Mouse (Mus musculus) olfactory bulb, adult 2 months (tissue): ENCODE data around the gene Stard3. TPM values are rescaled to one million over a fixed set of nuclear protein-coding genes. Genes with fewer than 3 reads are reported as not detected.

ENCODE experiments used
- H3K27ac ChIP-seq: fragments of 200-500 bp; 2 replicates; pipeline ENCODE4 v1.5.1; 2012; ENCODE audit warnings: low read depth, low read length; ENCODE audit not compliant: insufficient read depth
- H3K4me1 ChIP-seq: fragments of 200-500 bp; 2 replicates; pipeline ENCODE4 v1.6.1; 2012; ENCODE audit warnings: low read length; ENCODE audit not compliant: control insufficient read depth, insufficient read depth
- H3K4me3 ChIP-seq: fragments of 200-500 bp; 2 replicates; pipeline ENCODE4 v1.5.1; 2012; ENCODE audit warnings: mild to moderate bottlenecking, low read depth, low read length, moderate library complexity; ENCODE audit not compliant: insufficient read depth
- CTCF ChIP-seq: fragments of 200-500 bp; IDR thresholded peaks from 2 replicates; pipeline ENCODE4 v1.5.1; 2012; ENCODE audit warnings: low read depth, mild to moderate bottlenecking, low read length, moderate library complexity; ENCODE audit not compliant: insufficient read depth
- POLR2A ChIP-seq: fragments of 200-500 bp; IDR thresholded peaks from 2 replicates; pipeline ENCODE4 v1.6.1; 2012; ENCODE audit warnings: mild to moderate bottlenecking, low read depth, low read length, moderate library complexity; ENCODE audit not compliant: insufficient read depth
- WGBS: fragments of 180-500 bp; shearing (Covaris S2); methylation state at CpG from one replicate; pipeline ENCODE4 v1.1.7; 2018; 5-methylcytosine and 5-hydroxymethylcytosine counted together
- polyA plus RNA-seq: library from polyadenylated mRNA; stranded (reverse); fragments of >200 nt; gene quantifications from 2 replicates; pipeline ENCODE4 v1.2.4, GENCODE M21; 2012; ENCODE audit warnings: low replicate concordance; ENCODE audit not compliant: missing spikeins, insufficient read depth, insufficient read length

The Stard3 gene
- polyA plus RNA-seq, 1 experiment: not detected

DNA sequence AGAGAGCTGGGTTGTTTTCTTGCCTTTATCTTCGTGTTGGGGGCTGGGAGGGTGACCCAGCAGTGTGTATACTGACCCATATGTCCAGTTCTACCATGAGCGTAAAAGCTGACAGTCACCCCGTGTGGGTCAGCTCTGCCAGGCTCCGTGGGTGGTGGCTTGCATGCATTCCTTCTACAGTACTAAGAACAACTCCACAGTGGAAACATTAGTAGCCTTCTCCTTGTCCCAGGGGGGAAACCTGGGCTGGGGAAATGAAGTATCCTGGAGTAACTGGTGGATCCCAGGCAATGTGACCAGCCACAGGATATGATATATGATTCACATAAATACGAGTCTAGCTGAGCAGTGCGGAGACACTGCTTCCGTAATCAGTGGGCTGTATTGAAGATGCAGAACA is 55.6 kb downstream of the Stard3 start:
- 24% methylated on average over 7 of the region's 7 CpGs for WGBS
- Histone ChIP-seq H3K4me3 (peak overlapping the region; percentile 49; the same call in 1 of the 2 replicates), H3K27ac (no peak overlapping the region), H3K4me1 (peaks cover 26% of the 10 kb centered on the region)
- TF ChIP-seq POLR2A (no peak), CTCF (no peak)

- peaks cover 31% of the 10 kb centered on the region for H3K4me1 ChIP-seq
- H3K27ac ChIP-seq: no peak overlapping the region
- 41% methylated on average over 2 of the region's 2 CpGs for WGBS
- no peak overlapping the region for H3K4me3 ChIP-seq
- no peak for TF ChIP-seq CTCF
- TF ChIP-seq POLR2A: no peak
These were observed 56.0 kb downstream of the Stard3 start for GRCm38 (mm10) chr11:98414162-98414561.

- Histone ChIP-seq H3K4me1 (peaks cover 38% of the 10 kb centered on the region), H3K4me3 (no peak overlapping the region), H3K27ac (no peak overlapping the region)
- WGBS: 90% methylated on average over 1 of the region's 1 CpGs
- TF ChIP-seq POLR2A: no peak
- TF ChIP-seq CTCF: no peak
These were observed 58.9 kb downstream of the Stard3 start for GRCm38 (mm10) chr11:98417074-98417473.

- H3K4me3 ChIP-seq: no peak overlapping the region
- H3K4me1 ChIP-seq: peaks cover 27% of the 10 kb centered on the region
- whole genome bisulfite sequencing: 23% methylated on average over 6 of the region's 6 CpGs
- no peak for TF ChIP-seq CTCF
- TF ChIP-seq POLR2A: no peak
- peak overlapping the region; percentile 26; the same call in 1 of the 2 replicates for H3K27ac ChIP-seq
These were observed 60.1 kb downstream of the Stard3 start for GRCm38 (mm10) chr11:98418273-98418672.

- H3K4me3 ChIP-seq: no peak overlapping the region
- TF ChIP-seq POLR2A (no peak), CTCF (no peak)
- H3K27ac ChIP-seq: peak overlapping the region; percentile 1; the same call in 1 of the 2 replicates
- WGBS: 71% methylated on average over 10 of the region's 10 CpGs
- peaks cover 21% of the 10 kb centered on the region for H3K4me1 ChIP-seq
These were observed 60.9 kb downstream of the Stard3 start for GRCm38 (mm10) chr11:98418939-98419547.

GRCm38 (mm10) chr11:98426592-98426991 is 68.4 kb downstream of the Stard3 start:
- TF ChIP-seq CTCF (no peak), POLR2A (no peak)
- no peaks in the 10 kb centered on the region for H3K4me1 ChIP-seq
- WGBS: 94% methylated on average over 7 of the region's 7 CpGs
- H3K27ac ChIP-seq: no peak overlapping the region
- H3K4me3 ChIP-seq: no peak overlapping the region

GRCm38 (mm10) chr11:98428436-98428835 is 70.3 kb downstream of the Stard3 start:
- Histone ChIP-seq H3K27ac (no peak overlapping the region), H3K4me3 (no peak overlapping the region), H3K4me1 (no peaks in the 10 kb centered on the region)
- WGBS: 84% methylated on average over 5 of the region's 5 CpGs
- TF ChIP-seq POLR2A (no peak), CTCF (no peak)

Other genes with a start within 250 kb of the Stard3 start
- gene Fbxl20, start 208.0 kb upstream of the Stard3 start, polyA plus RNA-seq: not detected in 2 replicates
- gene Med1, start 165.1 kb upstream of the Stard3 start, polyA plus RNA-seq: 130 TPM in 1 of 2 replicates, not detected in the other
- not detected in 2 replicates for gene Cdk12, start 155.3 kb upstream of the Stard3 start, polyA plus RNA-seq
- not detected in 2 replicates for gene Neurod2, start 28.7 kb upstream of the Stard3 start, polyA plus RNA-seq
- gene Ppp1r1b, start 10.0 kb upstream of the Stard3 start, polyA plus RNA-seq: not detected in 2 replicates
- not detected in 2 replicates for gene Tcap, start 25.4 kb downstream of the Stard3 start, polyA plus RNA-seq
- not detected in 2 replicates for gene Pnmt, start 28.1 kb downstream of the Stard3 start, polyA plus RNA-seq
- not detected in 2 replicates for gene Pgap3, start 42.1 kb downstream of the Stard3 start, polyA plus RNA-seq
- gene Erbb2, start 54.1 kb downstream of the Stard3 start, polyA plus RNA-seq: not detected in 2 replicates
- gene Mien1, start 80.6 kb downstream of the Stard3 start, polyA plus RNA-seq: not detected in 2 replicates
- not detected in 2 replicates for gene Grb7, start 88.0 kb downstream of the Stard3 start, polyA plus RNA-seq
- 249 TPM in 1 of 2 replicates, not detected in the other for gene Ikzf3, start 187.7 kb downstream of the Stard3 start, polyA plus RNA-seq
- not detected in 2 replicates for gene Zpbp2, start 192.7 kb downstream of the Stard3 start, polyA plus RNA-seq
- not detected in 2 replicates for gene Ormdl3, start 229.0 kb downstream of the Stard3 start, polyA plus RNA-seq
- not detected in 2 replicates for gene Lrrc3c, start 239.9 kb downstream of the Stard3 start, polyA plus RNA-seq